Mouse (Mus musculus): Measurements from ENCODE around the gene Etl4.

- TF ChIP-seq CTCF (IDR thresholded peaks at IDR 0.05; ENCODE audit: low read depth) (no peak), EP300 (IDR thresholded peaks at IDR 0.05; ENCODE audit: low read depth) (no peak)
Observed at GRCm38 (mm10) chr2:20818226-20818625, 908.6 kb downstream of the Etl4 start.

All from liver, embryonic 14.5 days (tissue).